Mouse (Mus musculus) lung, postnatal 25 days (tissue): Measurements from ENCODE around the gene Man1c1.
A peak's percentile ranks its signal among the peaks of the same experiment; 100 is the strongest.

ENCODE experiments used
- DNase-seq: peaks from one replicate; pipeline ENCODE4 v3.0.0; 2022; ENCODE audit warnings: low spot score

Gene Man1c1

GRCm38 (mm10) chr4:134673882-134674463, 30.1 kb downstream of the Man1c1 start:
- no peak for DNase-seq

- DNase-seq = no peak
Measured at GRCm38 (mm10) chr4:134673151-134673550, 30.9 kb downstream of the Man1c1 start.

GRCm38 (mm10) chr4:134672326-134672725, 31.8 kb downstream of the Man1c1 start:
- no peak for DNase-seq

- DNase-seq = no peak
Measured at GRCm38 (mm10) chr4:134671660-134672173, 32.4 kb downstream of the Man1c1 start.

GRCm38 (mm10) chr4:134669742-134670354, 34.2 kb downstream of the Man1c1 start:
- no peak for DNase-seq

- DNase-seq = no peak
Measured at GRCm38 (mm10) chr4:134668355-134669028, 35.6 kb downstream of the Man1c1 start.

- DNase-seq = no peak
Measured at GRCm38 (mm10) chr4:134666391-134666790, 37.7 kb downstream of the Man1c1 start.

- no peak for DNase-seq
Measured at GRCm38 (mm10) chr4:134663052-134663451, 41.0 kb downstream of the Man1c1 start.

- no peak for DNase-seq
Measured at GRCm38 (mm10) chr4:134660630-134661183, 43.4 kb downstream of the Man1c1 start.

GRCm38 (mm10) chr4:134659354-134660301, 44.5 kb downstream of the Man1c1 start:
- DNase-seq = no peak

- no peak for DNase-seq
Measured at GRCm38 (mm10) chr4:134657473-134657872, 46.6 kb downstream of the Man1c1 start.

GRCm38 (mm10) chr4:134654391-134654790, 49.7 kb downstream of the Man1c1 start:
- no peak for DNase-seq

GRCm38 (mm10) chr4:134652720-134653119, 51.4 kb downstream of the Man1c1 start:
- no peak for DNase-seq

- DNase-seq = peak; percentile 37
Measured at GRCm38 (mm10) chr4:134652151-134652550, 51.9 kb downstream of the Man1c1 start.

- peak; percentile 20 for DNase-seq
Measured at GRCm38 (mm10) chr4:134651358-134651757, 52.7 kb downstream of the Man1c1 start.

- DNase-seq = no peak
Measured at GRCm38 (mm10) chr4:134645042-134645948, 58.8 kb downstream of the Man1c1 start.

- no peak for DNase-seq
Measured at GRCm38 (mm10) chr4:134644410-134644809, 59.7 kb downstream of the Man1c1 start.

- no peak for DNase-seq
Measured at GRCm38 (mm10) chr4:134641711-134642516, 62.2 kb downstream of the Man1c1 start.

- no peak for DNase-seq
Measured at GRCm38 (mm10) chr4:134639325-134639724, 64.8 kb downstream of the Man1c1 start.

- no peak for DNase-seq
Measured at GRCm38 (mm10) chr4:134638111-134638550, 66.0 kb downstream of the Man1c1 start.
